Mouse (Mus musculus) G1E (cell line): ENCODE data around the gene Olfr968.

Experiments
- CTCF ChIP-seq: IDR thresholded peaks from 2 replicates; pipeline ENCODE4 v1.5.1; 2012; ENCODE audit warnings: low read depth, low read length, inconsistent platforms, mixed read lengths
- GATA1 ChIP-seq: IDR thresholded peaks from 2 replicates; pipeline ENCODE4 v1.6.1; 2012; ENCODE audit warnings: borderline replicate concordance, low read length, inconsistent platforms, mixed read lengths
- GATA2 ChIP-seq: IDR thresholded peaks from 2 replicates; pipeline ENCODE4 v1.6.1; 2012; ENCODE audit warnings: low read depth, low read length, inconsistent platforms, borderline replicate concordance
- POLR2AphosphoS5 ChIP-seq: IDR thresholded peaks from 2 replicates; pipeline ENCODE4 v1.6.1; 2012; ENCODE audit warnings: low read depth, low read length, inconsistent platforms; ENCODE audit not compliant: insufficient replicate concordance
- TAL1 ChIP-seq: conservative IDR thresholded peaks from 2 replicates; pipeline ENCODE4 v1.6.1; 2012; ENCODE audit warnings: low read depth, low read length, inconsistent platforms, mixed read lengths

GRCm38 (mm10) chr9:39740741-39741140 lies 42.3 kb downstream of the Olfr968 start:
- TF ChIP-seq CTCF = no peak
- TF ChIP-seq POLR2AphosphoS5 = no peak
- TF ChIP-seq GATA1 = no peak
- TF ChIP-seq TAL1 = no peak
- TF ChIP-seq GATA2 = no peak
